Mouse (Mus musculus) fat pad, adult 2 months (tissue): ENCODE measurements at regions not wholly inside any gene's neighbourhood (a gene's known extent, or its start where the extent isn't known, plus 50 kb on each side); places are given as distances from the start of the nearest gene placed in this dataset.

Experiments
- DNase-seq: peaks from one replicate; pipeline ENCODE4 v3.0.0-alpha.2; 2011; ENCODE audit warnings: low read depth, low spot score; ENCODE audit errors: extremely low read depth

DNA sequence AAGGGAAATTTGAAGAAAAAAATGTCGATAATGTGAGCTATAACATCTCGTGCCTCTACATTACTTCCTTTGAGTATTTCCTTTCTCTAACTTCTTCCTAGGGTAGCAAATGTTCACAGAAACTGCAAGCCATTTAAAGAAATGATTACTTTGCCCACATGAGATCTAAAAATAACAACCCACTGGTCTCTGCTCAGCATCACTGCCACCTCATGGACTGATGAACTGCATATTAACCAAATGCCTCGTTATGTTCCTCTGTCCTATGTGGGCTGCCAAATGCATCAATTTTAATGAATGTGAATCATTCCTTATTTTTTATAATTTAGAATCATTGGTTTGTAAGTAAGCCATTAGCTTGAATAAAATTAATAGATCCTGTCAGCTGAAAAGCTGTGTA lies 590.0 kb upstream of the Nr3c2 start:
- DNase-seq, result no peak

- DNase-seq, result no peak
Measured at GRCm38 (mm10) chr8:76328540-76328939, 570.7 kb upstream of the Nr3c2 start.

GRCm38 (mm10) chr8:76343072-76343471 lies 556.2 kb upstream of the Nr3c2 start:
- peak; percentile 75 for DNase-seq

GRCm38 (mm10) chr8:76346150-76346549 lies 553.1 kb upstream of the Nr3c2 start:
- DNase-seq, result no peak

DNA sequence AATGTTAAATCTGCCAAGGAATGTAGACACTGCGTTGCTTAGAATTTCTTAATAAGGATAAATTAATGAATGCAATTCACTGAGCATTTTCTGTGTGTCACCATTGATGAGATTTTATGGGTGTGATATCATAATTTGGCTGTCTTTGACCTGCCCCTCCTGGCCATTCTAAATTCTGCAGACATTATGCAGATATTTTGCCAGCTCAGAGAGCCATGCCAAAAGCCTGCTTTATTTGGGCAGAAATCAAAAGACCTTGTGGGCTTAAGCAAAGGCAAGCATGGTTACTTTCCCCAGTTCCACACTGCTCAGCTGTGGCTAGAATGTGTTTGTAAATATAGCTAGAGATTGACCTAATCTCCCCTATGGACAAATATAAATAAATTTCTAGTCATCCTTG lies 552.4 kb upstream of the Nr3c2 start:
- no peak for DNase-seq

GRCm38 (mm10) chr8:76374314-76374713 lies 524.9 kb upstream of the Nr3c2 start:
- no peak for DNase-seq

- no peak for DNase-seq
Measured at GRCm38 (mm10) chr8:76377711-76378110, 521.5 kb upstream of the Nr3c2 start.

GRCm38 (mm10) chr8:76381643-76382042 lies 517.6 kb upstream of the Nr3c2 start:
- no peak for DNase-seq

DNA sequence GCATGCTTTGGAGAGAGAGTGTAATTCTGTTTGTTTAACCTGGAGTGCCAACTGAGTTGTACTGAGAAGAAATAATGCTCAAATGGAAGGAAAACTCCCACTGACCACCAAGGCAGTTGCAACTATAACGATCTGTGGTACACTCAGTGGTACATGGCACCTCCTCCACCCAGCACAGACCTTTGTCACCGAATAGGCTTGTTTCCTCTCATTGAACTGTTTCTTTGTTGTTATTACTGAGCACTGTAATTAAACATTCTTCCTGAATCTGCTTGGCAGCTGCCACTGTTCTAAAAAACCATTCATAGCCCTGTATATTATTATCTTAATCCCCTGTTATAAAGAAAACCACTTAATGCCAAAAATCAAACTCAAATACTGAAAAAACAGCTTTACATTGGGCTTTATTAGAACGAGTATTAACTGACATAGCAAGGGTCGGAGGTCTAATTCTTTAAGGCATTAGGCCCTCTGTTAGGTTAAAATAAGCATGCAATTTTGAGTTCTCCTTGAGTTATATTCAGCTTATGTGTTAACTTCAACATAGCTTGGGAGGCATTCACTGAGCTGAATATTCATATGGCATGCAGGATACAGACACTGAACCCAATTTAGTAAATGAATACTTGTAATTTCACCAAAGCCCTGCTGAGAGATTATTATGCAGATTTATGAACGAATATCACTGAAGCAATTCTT lies 515.5 kb upstream of the Nr3c2 start:
- DNase-seq, result no peak

- DNase-seq, result no peak
Measured at GRCm38 (mm10) chr8:76384282-76384637, 515.0 kb upstream of the Nr3c2 start.

DNA sequence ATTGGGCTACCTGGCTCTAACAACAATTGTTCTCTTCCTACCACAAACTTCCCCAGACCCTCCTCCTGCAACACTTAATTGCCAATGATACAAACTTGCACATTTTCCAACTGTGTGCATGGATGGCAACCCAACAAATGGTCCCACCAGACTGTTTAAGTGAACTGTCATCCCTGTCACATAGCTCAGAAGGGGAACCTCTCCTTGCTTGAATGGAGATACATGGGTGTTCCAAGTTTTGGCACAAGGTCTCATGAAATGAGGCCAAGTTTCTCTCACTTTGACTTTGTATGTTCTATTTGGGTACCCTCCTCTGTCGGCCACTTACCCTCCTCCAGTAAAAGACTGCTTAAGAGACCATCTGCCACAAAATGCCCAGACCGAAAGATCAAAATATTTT lies 507.2 kb upstream of the Nr3c2 start:
- no peak for DNase-seq

DNA sequence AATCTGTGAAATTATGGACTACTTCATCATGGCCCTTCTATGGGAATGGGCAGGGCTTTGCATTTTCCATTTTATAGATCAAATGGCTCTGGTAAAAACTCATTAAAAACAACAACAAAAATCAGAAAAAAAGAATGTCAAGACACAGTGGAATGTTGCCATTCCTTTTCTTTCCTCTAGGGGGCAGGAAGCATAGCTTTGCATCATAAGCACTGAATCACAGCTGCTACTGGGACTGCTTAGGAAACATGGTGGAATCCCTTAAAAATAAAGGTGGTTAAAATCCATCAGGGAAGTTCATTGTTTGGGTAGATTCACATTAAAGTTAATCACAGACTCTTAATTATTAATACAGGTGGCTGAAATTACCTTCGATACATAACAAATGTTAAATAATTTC lies 476.8 kb upstream of the Nr3c2 start:
- no peak for DNase-seq

DNA sequence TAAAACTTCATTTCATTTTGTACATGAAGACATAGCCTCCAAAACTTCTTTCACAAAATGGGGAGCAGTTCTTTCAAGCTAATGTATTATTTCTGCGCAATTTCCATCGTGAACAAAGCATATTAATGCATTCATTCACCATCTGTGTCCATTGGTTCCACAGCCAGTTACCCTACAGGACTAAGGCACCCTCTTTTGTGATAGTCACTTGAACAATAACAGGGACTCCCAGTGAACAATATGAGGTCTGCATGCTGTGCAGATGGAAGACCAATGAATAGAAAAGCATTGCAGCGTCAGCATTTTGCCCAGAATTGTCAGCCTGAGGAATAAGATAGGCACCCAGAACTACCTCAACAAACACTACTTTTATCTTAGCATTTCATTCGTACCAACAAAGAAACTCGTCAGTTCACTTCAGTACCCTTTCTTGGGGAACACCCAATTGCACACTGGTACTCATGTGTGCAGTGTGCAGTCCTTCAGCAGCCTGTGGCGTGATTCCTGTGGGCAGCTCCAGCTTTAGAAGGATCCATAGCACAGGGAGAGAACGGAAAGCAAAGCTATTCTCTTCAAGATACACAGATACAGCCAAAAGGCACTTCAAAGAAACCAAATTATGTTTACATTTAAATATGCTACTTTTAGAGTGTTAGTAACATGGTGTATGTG lies 476.2 kb upstream of the Nr3c2 start:
- no peak for DNase-seq

GRCm38 (mm10) chr8:76429818-76430217 lies 469.4 kb upstream of the Nr3c2 start:
- DNase-seq, result no peak

DNA sequence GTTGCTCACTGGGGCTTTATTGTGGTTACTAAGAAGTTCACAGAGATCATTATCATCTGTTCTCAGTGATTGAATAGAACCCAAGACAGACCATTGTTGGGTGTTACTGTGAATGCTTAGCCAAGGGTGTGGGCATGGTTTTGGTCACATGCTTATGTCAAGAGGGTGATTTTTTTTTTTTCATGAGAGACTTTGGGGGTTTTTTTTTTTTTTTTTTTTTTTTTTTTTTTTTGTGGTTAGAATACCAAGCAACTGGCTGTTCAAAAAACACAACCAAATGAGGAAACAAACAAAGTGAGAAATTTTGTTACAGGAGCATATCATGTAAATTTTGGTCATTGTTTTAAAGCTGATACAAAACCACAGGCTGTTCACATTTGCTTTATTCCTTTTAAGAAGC lies 466.4 kb upstream of the Nr3c2 start:
- no peak for DNase-seq

GRCm38 (mm10) chr8:76437951-76438350 lies 461.3 kb upstream of the Nr3c2 start:
- no peak for DNase-seq

- no peak for DNase-seq
Measured at GRCm38 (mm10) chr8:76474464-76475208, 424.6 kb upstream of the Nr3c2 start.

DNA sequence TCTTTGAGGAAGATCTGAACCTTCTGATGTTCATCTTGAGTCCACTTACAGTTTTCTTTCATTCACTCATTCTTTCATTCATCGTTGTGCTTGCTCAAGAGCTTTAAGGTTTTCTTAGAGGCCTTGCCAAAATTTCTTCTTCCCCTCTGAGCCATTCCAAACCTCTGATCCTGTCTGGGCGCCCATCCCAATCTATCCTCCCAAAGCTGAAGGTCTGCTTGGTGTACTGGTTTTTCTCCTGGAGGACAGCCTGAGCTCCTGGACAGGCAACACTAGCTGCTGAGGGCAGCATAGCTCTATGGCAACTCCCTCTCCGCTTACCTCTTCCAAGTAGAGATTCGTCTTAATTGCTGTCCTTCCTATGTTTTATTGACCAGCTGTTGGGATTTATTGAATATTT lies 420.3 kb upstream of the Nr3c2 start:
- peak; percentile 68 for DNase-seq

GRCm38 (mm10) chr8:76503621-76504020 lies 395.6 kb upstream of the Nr3c2 start:
- no peak for DNase-seq

GRCm38 (mm10) chr8:76507247-76507646 lies 392.0 kb upstream of the Nr3c2 start:
- DNase-seq, result no peak

- peak; percentile 74 for DNase-seq
Measured at GRCm38 (mm10) chr8:76509201-76509600, 390.0 kb upstream of the Nr3c2 start.

GRCm38 (mm10) chr8:76514132-76514531 lies 385.1 kb upstream of the Nr3c2 start:
- DNase-seq, result no peak
